Mouse (Mus musculus) gastrocnemius, postnatal 25 days (tissue): ENCODE measurements around the gene Slco1c1. TPM values are rescaled to one million over a fixed set of nuclear protein-coding genes. Genes with fewer than 3 reads are reported as not detected.
"Not testable (repeated sequence)": the region's sequence is repeated elsewhere in the genome, so short reads cannot be mapped to it uniquely, and the experiment has no call there.

Experiments
- DNase-seq: peaks from one replicate; pipeline ENCODE4 v3.0.0; 2022
- total RNA-seq, 2 experiments: library from RNA; stranded (reverse); gene quantifications; 1 replicate in 1 of 2; 2 replicates in 1 of 2; pipeline ENCODE4 v1.2.3; 2021

Slco1c1 gene
- total RNA-seq, 2 experiments from 2014 or later = 0.13 TPM; not detected in 1

DNA sequence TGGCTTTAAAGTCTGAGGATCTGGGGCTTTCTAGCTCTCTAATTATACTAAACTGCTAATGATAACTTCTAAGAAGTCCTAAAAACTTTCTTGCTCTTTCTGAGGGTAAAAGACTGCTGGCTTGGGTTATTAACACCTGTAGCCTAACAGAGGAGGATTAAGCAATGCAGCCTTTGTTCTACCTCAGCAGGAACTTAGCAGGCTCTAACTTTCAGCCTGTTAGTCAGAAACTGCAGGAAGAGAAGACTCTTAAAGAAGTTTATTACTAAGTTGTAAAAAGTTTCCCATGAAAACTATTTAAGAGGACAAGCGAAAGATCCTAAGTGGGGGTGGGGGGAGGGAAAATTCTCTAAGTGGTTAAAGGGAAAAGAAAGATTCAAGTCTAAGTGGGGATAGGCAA, 65.8 kb downstream of the Slco1c1 start:
- DNase-seq = no peak

- DNase-seq = not testable (repeated sequence)
These were observed 66.5 kb downstream of the Slco1c1 start for GRCm38 (mm10) chr6:141590598-141591200.

GRCm38 (mm10) chr6:141596081-141596480, 71.9 kb downstream of the Slco1c1 start:
- no peak for DNase-seq

DNA sequence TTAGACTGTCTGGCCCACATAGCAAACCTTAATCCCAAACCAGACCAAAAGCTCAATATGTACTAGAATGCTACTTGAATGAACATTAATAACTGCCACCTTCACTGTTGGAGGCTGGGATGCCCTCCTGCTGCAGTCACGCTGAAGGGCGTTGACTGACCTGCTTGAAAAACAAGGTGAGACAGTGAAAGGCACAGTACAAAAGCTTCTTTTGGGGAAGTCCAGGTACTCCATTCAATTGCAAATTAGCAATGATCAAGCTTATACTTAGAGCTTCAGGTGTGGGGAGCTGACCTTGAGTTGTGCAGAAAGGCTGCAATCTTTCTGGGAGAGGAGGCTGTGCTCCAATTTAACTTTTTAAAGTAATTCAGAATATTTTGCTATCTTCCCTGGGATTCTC, 72.9 kb downstream of the Slco1c1 start:
- DNase-seq = no peak

GRCm38 (mm10) chr6:141600940-141601339, 76.8 kb downstream of the Slco1c1 start:
- no peak for DNase-seq

DNA sequence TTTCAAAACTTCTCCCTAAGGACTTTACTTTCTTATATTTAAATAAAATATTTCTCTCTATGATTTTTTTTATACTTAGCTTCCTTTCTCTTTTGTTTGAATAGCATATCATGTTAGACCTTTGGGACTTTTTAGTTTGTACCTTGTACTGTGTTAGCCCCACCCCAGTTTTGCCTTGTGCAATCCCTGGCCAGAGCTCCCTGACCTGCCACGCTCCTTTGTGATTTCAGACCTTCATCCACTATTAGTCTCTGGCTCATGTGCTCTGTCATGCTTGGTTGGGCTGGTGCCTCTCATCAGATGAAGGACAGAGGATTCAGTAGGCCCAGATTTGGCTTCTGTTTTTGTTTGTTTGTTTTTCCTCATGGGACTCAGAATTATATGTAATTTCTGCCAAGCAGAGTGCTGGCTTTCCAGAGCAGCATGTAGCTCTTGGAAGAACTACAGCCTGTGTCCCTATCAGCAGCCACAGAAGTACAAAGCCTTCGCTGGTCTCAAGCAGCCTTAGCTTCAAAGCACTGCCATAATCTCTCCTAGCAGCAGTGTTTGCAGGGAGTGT, 86.6 kb downstream of the Slco1c1 start:
- DNase-seq = no peak

DNA sequence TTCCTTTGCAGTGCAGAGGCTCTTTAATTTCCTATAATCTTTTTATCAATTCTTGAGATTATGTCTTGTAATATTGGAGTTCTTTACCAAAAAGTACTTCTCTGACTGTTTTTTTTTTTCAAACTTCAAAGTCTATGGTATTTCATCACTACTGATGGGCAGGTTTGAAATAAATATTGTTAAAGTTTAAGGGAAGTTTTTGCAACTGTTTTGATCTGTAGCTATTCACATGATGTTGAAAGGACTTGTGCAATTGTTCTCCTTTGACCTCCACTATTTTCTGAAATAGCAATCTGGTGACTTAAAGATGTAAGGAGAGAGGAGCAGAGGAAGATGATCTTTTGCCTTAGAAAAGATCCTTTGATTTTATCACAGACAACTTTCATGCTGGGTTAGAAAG, 89.8 kb downstream of the Slco1c1 start:
- no peak for DNase-seq

DNA sequence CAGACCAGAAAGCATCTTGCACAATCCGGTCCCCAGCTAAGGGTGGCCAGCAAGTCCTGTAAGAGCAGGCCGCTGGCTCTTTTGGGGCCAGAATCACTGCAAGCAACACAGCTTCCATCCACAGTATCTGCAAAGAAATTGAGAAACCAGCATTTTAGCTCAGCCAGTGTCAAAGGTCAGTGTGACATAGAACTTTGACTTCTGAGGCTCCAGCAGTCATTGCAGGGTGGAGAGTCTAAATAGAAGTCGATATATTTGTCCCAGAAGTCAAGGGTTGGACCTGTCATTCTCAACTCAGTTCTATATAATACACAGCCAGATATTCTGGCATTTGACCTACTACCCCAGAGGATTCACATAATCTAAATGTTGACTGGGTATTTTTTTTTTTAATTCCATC, 91.2 kb downstream of the Slco1c1 start:
- no peak for DNase-seq

Other genes with a start within 250 kb of the Slco1c1 start
- not detected for gene Slco1b2, start 105.2 kb downstream of the Slco1c1 start, total RNA-seq
- not detected for gene Gm5724, start 249.4 kb downstream of the Slco1c1 start, total RNA-seq